Mouse (Mus musculus) cerebellum, adult 18-20 months (tissue): ENCODE results near the gene Ctcfl.

Experiments used
- DNase-seq, 2 experiments: peaks; one replicate each; pipeline ENCODE4 v3.0.0; 2021

Ctcfl gene

DNA sequence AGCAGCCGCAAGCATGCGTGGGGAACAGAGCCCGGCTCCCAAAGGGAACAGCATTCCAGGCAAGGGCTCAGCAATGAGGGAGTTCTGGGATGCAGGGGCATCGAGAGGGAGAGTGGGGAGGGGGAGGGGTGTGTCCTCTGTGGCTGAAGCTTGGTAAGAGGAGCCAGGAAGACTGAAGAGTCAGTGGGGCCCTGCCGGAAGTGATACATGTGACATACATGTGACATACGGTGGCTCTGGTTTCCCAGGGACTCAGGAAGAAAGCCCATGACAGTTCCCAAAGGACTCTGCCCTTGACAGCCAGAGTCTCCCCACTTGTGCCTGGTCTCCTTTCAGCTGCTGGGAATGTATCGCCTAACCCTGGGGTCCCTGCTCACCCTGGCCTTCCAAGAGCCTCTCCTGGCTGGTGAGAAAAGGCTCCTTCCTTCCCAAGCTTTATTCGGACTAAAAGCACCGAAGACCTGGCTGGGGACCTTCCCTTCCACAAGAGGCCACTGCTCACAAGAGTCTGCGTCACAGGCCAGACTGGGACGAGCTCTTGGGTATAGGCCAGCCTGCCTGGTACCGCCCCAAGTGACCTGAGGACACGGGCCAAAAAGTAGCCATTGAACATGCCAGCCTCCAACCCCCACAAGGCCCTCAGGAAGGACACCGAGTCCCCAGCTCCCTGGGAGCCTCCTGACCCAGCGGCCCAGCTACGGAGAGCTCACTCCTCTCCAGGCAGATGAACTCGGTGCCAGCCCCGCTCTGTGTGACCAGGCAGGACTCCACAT is 74.9 kb downstream of the Ctcfl start:
- no peak for DNase-seq
